Mouse (Mus musculus): Measurements from ENCODE around the gene Gstt4. TPM values are rescaled to one million over a fixed set of nuclear protein-coding genes. Genes with fewer than 3 reads are reported as not detected.
"Not testable (repeated sequence)": the region's sequence is repeated elsewhere in the genome, so short reads cannot be mapped to it uniquely, and the experiment has no call there.

Gstt4 gene
- not detected in 2 replicates for total RNA-seq (2017)

DNA sequence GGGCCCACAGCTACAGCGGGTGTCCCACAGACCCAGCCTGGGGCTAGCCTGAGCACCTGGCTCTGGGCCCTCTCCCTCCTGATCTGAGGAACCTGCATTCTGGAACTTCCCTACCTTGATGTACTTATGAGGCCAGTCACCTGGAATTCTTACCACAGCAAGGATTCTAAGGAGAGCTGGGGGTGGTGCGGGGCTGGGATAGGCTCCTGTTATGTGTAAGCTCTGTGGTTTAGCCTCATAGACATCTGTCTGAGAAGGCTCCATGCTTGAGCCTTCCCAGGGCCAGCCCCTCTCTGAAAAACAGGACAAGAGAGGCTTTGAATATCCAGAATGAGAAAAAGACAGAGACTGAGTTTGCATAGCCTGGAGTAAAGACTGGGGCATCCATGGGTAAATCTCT lies at the start of gene Gstt4:
Gene Gstt4 (minus strand): TSS at position 101 of the 400 bp plus-strand sequence.
- ATAC-seq (ENCODE audit: extremely low read depth, insufficient number of reproducible peaks, low FRiP score, poor library complexity, severe bottlenecking) = no peak

DNA sequence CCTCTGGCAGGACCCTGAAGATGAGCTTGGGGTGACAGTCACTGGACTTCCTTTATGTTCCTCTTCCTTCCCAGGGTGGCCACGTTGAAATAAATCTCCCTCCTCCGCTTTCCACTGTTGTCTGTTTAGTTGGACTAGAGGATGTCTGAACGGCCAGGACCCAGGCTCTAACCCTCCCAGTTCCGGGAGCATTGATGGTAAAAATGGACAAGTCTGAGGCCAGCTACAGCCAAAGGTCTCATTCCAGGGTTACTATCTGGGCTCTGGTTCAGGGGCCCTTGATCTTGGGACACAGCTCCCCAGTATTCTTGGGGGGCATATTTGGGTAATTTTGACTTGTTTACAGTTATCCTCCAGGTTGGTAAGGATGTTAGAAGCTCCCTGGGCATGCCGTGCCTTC lies 39.2 kb upstream of the Gstt4 start:
- no peak for ATAC-seq (ENCODE audit: extremely low read depth, insufficient number of reproducible peaks, low FRiP score, poor library complexity, severe bottlenecking)

DNA sequence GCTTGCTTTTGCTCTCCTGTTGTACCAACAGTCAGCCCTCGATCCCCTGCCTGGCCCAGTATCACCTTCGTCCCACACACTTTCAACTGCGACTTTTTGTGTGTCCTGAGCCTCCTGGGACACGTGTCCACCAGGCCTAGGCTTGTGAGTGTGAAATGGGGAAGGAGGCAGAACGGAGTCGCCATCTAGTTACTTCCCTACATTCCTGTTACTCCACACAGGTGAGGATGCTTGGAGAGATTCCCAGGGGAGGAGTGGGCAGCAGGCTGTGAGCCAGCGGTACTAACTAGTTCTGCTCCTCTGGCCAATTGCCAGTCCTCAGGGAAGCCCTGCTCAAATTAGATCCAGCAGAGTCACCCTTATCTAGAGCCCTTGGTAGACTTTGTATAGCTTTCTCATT lies 38.4 kb upstream of the Gstt4 start:
- no peak for ATAC-seq (ENCODE audit: extremely low read depth, insufficient number of reproducible peaks, low FRiP score, poor library complexity, severe bottlenecking)

DNA sequence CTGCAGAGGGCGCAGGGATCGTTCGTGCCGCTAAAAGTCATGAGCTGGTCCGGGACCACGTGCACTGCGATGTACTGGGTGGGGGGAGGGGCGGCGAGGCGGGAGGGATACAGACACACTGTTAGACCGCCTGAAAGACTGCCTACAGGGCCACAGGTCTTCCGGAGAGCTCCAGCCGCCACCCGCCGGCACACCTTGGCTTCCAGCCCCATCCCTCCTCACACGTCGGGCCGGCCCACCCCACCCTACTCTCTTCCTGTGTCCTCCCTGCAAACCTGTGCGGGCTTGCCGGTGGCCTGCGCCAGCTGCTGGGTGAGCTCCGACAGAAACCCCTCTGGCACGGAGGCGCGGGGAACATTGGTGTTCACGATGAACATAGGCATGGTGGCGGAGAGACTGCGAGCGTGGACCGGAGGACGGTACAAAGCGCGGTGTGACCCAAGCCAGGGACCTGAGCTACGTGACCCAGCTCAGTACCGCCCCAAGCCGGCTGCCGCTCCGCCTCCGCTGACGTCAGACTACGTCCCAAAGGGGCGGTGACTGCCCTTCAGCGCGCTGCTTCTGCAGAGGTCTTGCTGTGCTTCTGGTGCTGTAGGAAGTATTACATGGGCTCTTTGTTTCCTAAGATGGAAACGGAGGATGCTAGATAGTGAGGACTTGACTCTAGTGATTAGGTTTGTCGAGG lies 37.6 kb upstream of the Gstt4 start, which contains the start of gene Mif:
Gene Mif (minus strand): TSS at position 455 of the 685 bp plus-strand sequence.
- peak; percentile 95 for ATAC-seq (ENCODE audit: extremely low read depth, insufficient number of reproducible peaks, low FRiP score, poor library complexity, severe bottlenecking)

DNA sequence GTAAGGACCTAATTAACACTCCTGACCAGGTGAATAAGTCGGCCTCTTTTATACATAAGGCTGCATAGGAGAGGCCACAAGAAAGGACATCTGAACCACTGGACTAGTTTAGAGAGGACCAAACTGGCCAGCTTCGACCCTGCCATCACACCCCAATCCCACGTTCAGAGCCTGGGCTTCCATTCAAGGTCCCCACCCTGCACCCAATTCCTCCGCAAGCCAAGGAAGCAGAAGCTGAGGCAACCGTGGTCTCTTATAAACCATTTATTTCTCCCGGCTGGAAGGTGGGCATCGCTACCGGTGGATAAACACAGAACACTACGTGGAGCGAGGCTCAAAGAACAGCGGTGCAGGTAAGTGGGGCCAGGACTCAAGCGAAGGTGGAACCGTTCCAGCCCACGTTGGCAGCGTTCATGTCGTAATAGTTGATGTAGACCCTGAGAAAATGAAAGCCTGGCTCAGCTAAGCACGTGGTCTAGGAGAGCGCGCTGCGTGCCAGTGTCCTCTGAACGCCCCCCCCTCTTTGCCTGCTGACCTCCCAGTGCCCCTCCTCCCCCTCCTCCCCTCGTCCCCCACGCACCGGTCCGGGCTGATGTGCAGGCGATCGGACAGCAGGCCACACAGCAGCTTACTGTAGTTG lies 36.9 kb upstream of the Gstt4 start:
- ATAC-seq (ENCODE audit: extremely low read depth, insufficient number of reproducible peaks, low FRiP score, poor library complexity, severe bottlenecking) = no peak

DNA sequence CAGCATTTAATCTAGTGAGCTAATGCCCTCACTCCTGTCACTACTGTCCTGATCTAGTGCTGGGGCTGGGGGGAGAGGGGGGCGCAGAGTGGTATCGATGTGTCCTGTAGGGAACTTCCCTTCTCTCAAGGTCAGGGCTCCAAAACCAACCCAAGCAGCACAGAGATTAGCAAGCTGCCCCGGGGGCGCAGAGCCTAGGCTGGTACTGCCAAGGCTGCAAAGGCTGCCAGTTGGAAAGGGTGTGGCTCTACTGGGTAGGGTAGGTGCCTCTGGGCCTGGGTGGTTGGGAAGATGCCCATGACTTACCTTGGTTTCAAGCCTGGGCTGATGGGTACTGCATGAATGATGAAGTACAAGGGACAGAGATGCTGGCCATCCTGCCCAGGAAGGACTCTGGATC lies 35.3 kb upstream of the Gstt4 start:
- ATAC-seq (ENCODE audit: extremely low read depth, insufficient number of reproducible peaks, low FRiP score, poor library complexity, severe bottlenecking) = no peak

DNA sequence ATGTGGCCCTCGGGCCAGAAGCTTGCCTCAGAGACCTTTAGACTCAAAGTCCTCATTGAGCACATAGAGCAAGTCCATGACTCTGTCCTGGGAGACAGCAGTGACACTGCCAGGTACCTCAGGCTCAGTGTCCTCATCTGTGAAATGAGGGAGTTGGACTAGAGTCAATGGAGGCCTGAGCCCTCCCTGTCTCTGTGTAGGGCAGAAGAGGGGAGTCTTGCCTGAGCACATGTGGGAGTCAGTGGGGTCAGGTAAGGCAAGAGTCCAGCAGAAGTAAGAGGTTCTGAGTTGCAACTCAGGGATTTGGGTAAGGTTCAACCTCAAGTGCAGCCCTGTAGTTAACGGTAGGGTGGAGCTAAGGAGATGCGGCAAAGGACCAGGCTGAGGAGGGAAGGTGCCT lies 34.6 kb upstream of the Gstt4 start:
- no peak for ATAC-seq (ENCODE audit: extremely low read depth, insufficient number of reproducible peaks, low FRiP score, poor library complexity, severe bottlenecking)

DNA sequence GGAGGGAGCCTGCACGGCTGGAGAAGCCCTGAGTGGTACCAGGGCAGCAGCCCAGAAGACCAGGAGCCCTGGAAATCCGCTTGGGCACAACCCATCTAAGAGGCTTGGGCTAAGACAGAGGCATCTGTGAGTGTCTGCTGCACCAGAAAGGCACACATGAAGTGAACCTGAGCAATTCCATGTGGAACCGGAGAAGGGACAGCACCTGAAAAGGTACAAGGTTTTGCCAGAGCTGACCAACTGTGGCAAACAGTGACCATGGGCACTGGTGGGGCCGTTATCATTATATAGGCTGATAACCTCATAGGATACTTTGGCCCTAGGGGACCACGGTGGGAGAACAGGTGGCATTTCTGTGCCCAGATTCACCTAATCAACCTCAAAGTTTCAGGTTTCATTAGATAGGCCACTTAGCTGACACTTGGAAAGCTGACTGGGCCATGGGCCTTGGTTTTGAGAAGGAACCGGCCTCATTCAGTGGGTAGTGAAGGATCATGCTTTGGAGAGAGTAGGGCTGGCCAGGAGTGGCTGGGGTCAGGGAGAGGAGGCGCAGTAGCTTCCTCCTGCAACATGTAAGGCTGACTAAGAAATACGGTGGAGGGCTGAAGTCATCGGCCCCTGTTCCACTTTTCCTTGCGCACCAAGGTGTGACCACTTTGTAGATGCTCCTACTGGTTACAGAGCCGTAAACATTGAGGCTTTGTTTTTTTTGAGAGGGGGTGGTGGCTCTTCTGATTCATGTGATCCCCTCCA lies 34.0 kb upstream of the Gstt4 start:
- no peak for ATAC-seq (ENCODE audit: extremely low read depth, insufficient number of reproducible peaks, low FRiP score, poor library complexity, severe bottlenecking)

DNA sequence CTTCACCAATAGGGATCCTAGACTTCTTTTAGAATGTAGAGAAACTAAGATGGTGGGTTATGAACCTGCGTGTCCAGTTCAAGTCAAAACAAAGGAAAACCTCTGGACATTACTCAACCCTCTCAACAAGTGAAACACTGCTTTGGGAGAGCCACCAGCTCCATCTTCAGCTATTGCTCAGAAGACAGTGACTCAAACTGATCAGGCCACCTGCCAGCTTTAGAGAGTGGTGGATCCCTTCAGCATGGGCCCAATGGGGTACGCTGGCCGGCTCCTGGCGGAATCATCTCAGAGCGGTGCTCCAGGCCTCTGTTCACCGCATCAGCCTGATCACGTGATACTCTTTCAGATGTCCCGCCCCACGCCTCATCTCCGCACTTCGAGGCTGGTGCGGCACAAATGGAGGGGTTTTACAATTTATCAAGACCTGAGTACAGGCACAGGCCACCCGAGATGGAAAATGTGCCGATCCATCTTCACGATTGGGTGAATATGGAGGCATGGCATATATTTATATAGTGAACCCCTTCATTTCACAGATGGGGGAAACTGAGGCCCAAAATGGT lies 33.2 kb upstream of the Gstt4 start:
- no peak for ATAC-seq (ENCODE audit: extremely low read depth, insufficient number of reproducible peaks, low FRiP score, poor library complexity, severe bottlenecking)

DNA sequence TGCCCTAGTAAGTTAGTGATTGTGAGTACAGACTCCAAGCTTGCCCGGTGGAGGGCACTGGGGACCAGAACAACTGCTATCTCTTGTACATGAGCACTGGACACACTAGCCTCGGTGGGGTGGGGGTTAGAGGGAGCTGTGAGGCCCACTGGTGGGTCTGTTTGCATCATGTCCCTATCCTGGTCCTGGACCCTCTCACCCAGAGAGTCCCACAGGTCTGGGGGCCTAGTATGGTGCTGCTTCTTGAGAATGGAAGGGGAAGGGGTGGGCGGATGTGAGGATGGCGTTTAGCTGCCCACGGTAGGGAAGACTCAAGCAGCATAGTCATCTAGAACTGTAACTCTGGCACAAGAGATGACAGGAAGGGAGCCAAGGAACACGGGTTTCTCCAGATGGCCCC lies 32.4 kb upstream of the Gstt4 start:
- no peak for ATAC-seq (ENCODE audit: extremely low read depth, insufficient number of reproducible peaks, low FRiP score, poor library complexity, severe bottlenecking)

DNA sequence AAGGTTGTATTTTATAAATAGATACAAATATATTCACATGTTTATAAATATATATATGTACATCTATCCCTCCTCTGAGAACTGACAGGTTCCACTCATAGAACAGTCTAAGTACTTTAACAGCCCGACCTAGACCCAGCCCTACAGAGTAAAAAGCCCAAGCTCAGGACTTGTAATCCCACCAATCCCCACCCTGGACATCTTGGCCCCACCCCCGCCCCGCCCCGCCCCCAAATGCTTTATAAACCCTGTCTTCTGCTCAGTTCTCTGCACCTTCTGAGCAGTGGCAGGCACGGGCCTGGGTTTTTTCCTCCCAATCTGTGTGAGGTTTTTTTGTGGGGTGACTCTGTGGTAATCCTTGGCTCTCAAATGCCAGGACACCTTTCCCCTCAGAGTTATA lies 31.8 kb upstream of the Gstt4 start:
- no peak for ATAC-seq (ENCODE audit: extremely low read depth, insufficient number of reproducible peaks, low FRiP score, poor library complexity, severe bottlenecking)

DNA sequence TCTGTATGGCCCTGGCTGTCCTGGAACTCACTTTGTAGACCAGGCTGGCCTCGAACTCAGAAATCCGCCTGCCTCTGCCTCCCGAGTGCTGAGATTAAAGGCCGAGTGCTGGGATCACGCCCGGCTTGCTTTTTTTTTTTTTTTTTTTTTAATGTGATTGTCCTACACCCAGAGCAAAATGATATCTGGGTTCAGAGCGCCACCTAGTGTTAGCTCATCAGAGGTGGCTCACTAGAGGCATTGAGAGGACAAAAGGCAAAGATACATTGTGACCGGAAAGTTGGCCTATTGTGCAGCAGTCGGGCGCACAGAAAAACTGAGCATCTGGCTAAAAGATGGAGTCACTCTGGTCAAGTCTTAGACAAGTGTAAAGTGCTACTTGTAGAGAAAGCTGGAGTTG lies 31.1 kb upstream of the Gstt4 start:
- ATAC-seq (ENCODE audit: extremely low read depth, insufficient number of reproducible peaks, low FRiP score, poor library complexity, severe bottlenecking) = peak; percentile 66

DNA sequence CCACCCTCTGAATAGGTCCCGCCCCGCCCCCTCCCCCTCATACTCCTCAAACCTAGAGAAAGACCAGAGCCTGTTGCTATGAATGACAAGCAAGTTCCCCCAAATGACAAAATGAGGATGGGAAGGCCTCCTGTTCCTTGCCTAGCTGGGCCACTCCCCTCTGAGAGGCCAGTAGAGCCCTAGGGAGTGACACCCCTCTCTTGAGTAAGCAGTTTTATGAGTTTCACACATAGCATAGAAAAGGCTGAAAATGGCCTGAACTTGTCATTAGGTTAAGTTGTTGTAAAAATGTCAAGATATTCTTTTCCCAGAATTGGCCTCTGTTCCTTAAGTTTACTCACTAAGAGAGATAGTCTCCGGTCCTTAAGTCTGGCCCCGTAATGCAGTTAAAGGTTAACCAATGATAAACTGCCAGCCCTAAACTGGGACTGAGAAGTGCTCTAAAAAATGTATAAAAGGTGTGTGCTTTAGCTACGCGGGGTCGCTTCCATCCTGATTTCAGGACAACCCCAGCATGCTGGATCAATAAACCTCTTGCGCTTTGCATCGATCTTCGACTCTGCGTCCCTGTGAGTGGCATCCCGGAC lies 30.3 kb upstream of the Gstt4 start:
- no peak for ATAC-seq (ENCODE audit: extremely low read depth, insufficient number of reproducible peaks, low FRiP score, poor library complexity, severe bottlenecking)

DNA sequence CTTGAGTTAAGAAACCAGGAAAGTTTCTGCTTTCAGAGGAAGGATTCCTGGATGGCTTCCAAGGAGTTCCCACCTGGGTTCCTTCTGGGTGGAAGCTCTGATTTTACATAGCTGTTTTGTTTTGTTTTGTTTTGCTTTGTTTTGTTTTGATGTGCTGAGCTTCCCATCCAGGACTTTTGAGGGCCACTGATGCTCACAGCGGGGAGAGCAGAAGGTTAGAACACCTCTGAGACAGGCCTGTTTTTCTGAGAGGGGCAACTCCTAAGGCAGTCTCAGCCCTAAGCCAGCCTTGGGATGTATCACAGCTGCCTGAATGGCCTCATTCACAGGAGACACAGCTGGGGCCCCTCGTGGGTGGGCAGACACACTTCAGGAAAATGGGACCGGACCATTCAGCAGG lies 29.3 kb upstream of the Gstt4 start:
- ATAC-seq (ENCODE audit: extremely low read depth, insufficient number of reproducible peaks, low FRiP score, poor library complexity, severe bottlenecking) = no peak

DNA sequence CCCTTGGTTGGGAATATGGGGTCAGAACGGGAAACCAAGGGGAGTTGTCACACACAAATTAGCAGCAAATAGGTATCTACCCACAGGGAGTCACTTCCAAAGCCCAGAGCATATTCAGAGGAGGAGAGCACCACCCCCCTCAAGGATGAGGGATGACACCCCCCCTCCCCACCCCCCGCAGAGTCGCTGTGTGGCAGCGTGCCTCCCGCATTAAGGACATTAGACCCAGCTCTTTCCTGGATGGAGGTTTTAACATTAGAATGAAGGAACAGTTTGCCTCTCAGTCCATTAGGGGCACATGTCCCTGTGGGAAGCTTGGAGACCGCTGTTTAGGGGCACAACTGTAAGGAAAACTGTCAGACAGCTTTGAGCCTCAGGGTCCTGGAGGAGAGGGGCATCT lies 28.7 kb upstream of the Gstt4 start:
- no peak for ATAC-seq (ENCODE audit: extremely low read depth, insufficient number of reproducible peaks, low FRiP score, poor library complexity, severe bottlenecking)

DNA sequence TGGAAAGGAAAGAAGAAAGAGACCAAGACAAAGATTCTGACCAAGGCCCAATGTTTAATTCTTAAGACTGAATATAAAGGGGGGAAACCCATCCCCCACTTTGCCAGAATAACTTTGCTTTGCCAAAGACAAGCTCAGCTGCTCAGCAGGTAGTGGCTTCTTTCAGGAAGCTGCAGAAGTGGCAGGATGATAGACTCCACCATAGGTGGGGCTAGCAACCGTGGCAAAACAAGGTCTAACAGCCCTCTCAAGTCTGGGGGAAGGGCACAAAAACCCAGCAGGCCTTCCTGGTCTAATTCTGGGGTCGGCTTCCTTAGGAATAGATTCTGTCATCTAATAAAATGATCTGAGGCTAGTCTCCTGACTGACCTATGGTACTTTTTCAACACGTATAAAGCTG lies 26.0 kb upstream of the Gstt4 start:
- ATAC-seq (ENCODE audit: extremely low read depth, insufficient number of reproducible peaks, low FRiP score, poor library complexity, severe bottlenecking) = no peak

DNA sequence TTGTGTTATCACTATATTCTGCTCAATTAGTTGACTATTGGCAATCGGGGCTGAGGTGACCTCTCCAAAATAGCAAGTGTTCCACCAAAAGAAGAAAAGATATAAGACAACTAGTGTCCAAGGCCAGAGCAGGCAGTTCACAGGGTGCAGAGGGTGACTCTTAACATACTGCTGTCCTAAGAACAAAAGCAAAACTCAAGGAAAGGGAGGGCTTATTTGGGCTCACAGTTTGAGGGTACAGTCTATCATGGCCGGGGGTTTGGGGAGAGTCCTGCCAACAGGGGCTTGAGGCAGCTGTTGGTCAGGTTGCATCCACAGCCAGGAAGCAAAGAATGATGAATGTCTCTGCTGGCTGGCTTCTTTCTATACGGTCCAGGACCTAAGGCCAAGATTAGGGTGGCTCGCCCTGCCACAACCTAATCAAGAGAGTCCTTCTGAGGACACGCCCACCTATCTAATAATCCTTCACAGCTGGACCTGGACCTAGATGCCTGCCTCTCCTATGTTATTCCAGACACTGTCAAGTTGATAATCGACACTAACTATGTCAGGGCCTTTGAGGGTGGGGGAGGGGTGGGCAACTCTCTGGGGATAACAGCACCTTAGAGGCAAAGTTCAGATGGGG lies 23.1 kb upstream of the Gstt4 start:
- no peak for ATAC-seq (ENCODE audit: extremely low read depth, insufficient number of reproducible peaks, low FRiP score, poor library complexity, severe bottlenecking)

DNA sequence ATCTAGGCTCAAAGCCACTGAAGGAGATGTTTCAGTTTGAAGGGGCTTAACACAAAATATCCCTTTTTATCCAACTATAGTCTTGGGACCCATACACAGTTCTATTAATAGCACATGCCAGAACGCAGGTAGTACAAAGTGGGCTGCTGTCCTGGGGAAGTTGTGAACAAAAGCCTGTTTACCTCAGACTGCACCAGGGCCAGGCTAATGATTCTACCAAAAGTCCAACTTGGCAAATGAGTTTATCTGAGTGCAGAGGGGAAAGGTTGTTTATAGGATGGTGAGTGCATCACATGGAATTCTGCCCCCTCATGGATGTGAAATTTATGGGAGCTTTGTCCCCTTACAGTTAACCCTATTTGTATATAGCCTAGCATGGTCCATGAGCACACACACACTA lies 22.5 kb upstream of the Gstt4 start:
- no peak for ATAC-seq (ENCODE audit: extremely low read depth, insufficient number of reproducible peaks, low FRiP score, poor library complexity, severe bottlenecking)

DNA sequence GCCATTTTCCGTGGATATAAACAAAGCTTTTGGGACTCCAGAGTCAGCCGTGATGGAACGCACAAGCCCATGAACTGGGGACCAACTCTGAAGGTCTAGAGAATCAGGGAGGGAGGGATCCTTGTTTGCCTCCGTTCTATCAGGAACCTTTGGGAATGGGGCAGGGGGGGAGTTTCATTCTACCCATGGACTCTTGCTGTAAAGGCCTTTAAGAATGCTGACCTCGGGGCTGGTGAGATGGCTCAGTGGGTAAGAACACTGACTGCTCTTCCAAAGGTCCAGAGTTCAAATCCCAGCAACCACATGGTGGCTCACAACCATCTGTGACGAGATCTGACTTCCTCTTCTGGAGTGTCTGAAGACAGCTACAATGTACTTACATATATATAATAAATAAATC lies 21.6 kb upstream of the Gstt4 start:
- not testable (repeated sequence) for ATAC-seq (ENCODE audit: extremely low read depth, insufficient number of reproducible peaks, low FRiP score, poor library complexity, severe bottlenecking)
